Mouse (Mus musculus) liver, adult 2 months (tissue): Measurements from ENCODE around the gene Cdcp2. TPM values are rescaled to one million over a fixed set of nuclear protein-coding genes. Genes with fewer than 3 reads are reported as not detected.
"Not testable (repeated sequence)": the region's sequence is repeated elsewhere in the genome, so short reads cannot be mapped to it uniquely, and the experiment has no call there.

Source experiments
- DNase-seq: peaks from one replicate; pipeline ENCODE4 v3.0.0-alpha.2; 2011; ENCODE audit warnings: low read depth, low spot score; ENCODE audit errors: extremely low read depth
- H3K27ac ChIP-seq: fragments of 200-500 bp; replicated peaks from 2 replicates; pipeline ENCODE4 v1.5.1; 2012; ENCODE audit warnings: low read depth, mild to moderate bottlenecking, control low read depth, inconsistent platforms, low read length; ENCODE audit not compliant: insufficient read depth
- H3K27me3 ChIP-seq: fragments of 200-500 bp; 2 replicates; pipeline ENCODE4 v1.6.1; 2012; ENCODE audit warnings: mild to moderate bottlenecking, moderate library complexity, low read length, inconsistent platforms; ENCODE audit not compliant: control insufficient read depth, insufficient read depth
- H3K36me3 ChIP-seq: fragments of 200-500 bp; 2 replicates; pipeline ENCODE4 v1.6.1; 2012; ENCODE audit warnings: low read length, inconsistent platforms; ENCODE audit not compliant: control insufficient read depth, insufficient read depth
- H3K4me1 ChIP-seq: fragments of 200-500 bp; 2 replicates; pipeline ENCODE4 v1.6.1; 2011; ENCODE audit warnings: low read length; ENCODE audit not compliant: control insufficient read depth, insufficient read depth
- H3K4me3 ChIP-seq: fragments of 200-500 bp; 2 replicates; pipeline ENCODE4 v1.5.1; 2011; ENCODE audit warnings: low read depth, mild to moderate bottlenecking, control low read depth, low read length, moderate library complexity; ENCODE audit not compliant: insufficient read depth
- H3K79me2 ChIP-seq: fragments of 200-500 bp; 2 replicates; pipeline ENCODE4 v1.6.1; 2012; ENCODE audit warnings: inconsistent platforms, mild to moderate bottlenecking, low read length, moderate library complexity; ENCODE audit not compliant: control insufficient read depth, insufficient read depth
- H3K9ac ChIP-seq: fragments of 200-500 bp; 2 replicates; pipeline ENCODE4 v1.6.1; 2012; ENCODE audit warnings: low read depth, mild to moderate bottlenecking, control low read depth, inconsistent platforms, low read length
- CTCF ChIP-seq: fragments of 200-500 bp; IDR thresholded peaks from 2 replicates; pipeline ENCODE4 v1.5.1; 2011; ENCODE audit warnings: low read depth, low read length, control low read depth
- POLR2A ChIP-seq: fragments of 200-500 bp; IDR thresholded peaks from 2 replicates; pipeline ENCODE4 v1.6.1; 2011; ENCODE audit warnings: low read length, control low read depth; ENCODE audit not compliant: insufficient read depth; ENCODE audit errors: extremely low read depth
- WGBS: fragments of 180-500 bp; shearing (Covaris S2); methylation state at CpG from one replicate; pipeline ENCODE4 v1.1.7; 2018; 5-methylcytosine and 5-hydroxymethylcytosine counted together
- polyA plus RNA-seq: library from polyadenylated mRNA; depleted of rRNA; stranded (reverse); fragments of >200 nt; gene quantifications from 2 replicates; pipeline ENCODE4 v1.2.3, GENCODE M21; 2012
- total RNA-seq: library from RNA; depleted of rRNA; stranded (reverse); fragments of >200 nt; gene quantifications from 2 replicates; pipeline ENCODE4 v1.2.3, GENCODE M21; 2014

The Cdcp2 gene
- total and polyA plus RNA-seq, 2 experiments: not detected

GRCm38 (mm10) chr4:107106777-107107176 is 10.1 kb downstream of the Cdcp2 start:
- Histone ChIP-seq H3K4me1 (no peaks in the 10 kb centered on the region), H3K36me3 (no peaks in the 10 kb centered on the region), H3K9ac (no peak overlapping the region), H3K79me2 (no peaks in the 10 kb centered on the region), H3K27me3 (no peaks in the 10 kb centered on the region), H3K4me3 (no peak overlapping the region), H3K27ac (no peak overlapping the region)
- WGBS: 91% methylated on average over 16 of the region's 16 CpGs
- TF ChIP-seq CTCF (no peak), POLR2A (no peak)
- no peak for DNase-seq

GRCm38 (mm10) chr4:107108291-107108731 is 11.6 kb downstream of the Cdcp2 start:
- DNase-seq: no peak
- Histone ChIP-seq H3K4me1 (no peaks in the 10 kb centered on the region), H3K27ac (no peak overlapping the region), H3K4me3 (no peak overlapping the region), H3K36me3 (no peaks in the 10 kb centered on the region), H3K27me3 (no peaks in the 10 kb centered on the region), H3K79me2 (no peaks in the 10 kb centered on the region), H3K9ac (no peak overlapping the region)
- TF ChIP-seq POLR2A: no peak
- TF ChIP-seq CTCF: no peak
- WGBS: 59% methylated on average over 13 of the region's 13 CpGs

GRCm38 (mm10) chr4:107109181-107109580 is 12.5 kb downstream of the Cdcp2 start:
- H3K9ac ChIP-seq, H3K27me3 ChIP-seq, H3K36me3 ChIP-seq, H3K4me3 ChIP-seq, H3K27ac ChIP-seq, H3K79me2 ChIP-seq, H3K4me1 ChIP-seq, DNase-seq: not testable (repeated sequence)
- 82% methylated on average over 6 of the region's 6 CpGs for WGBS

GRCm38 (mm10) chr4:107114278-107114677 is 17.6 kb downstream of the Cdcp2 start:
- TF ChIP-seq POLR2A (no peak), CTCF (no peak)
- Histone ChIP-seq H3K4me1 (peaks cover 8% of the 10 kb centered on the region), H3K4me3 (no peak overlapping the region), H3K79me2 (no peaks in the 10 kb centered on the region), H3K27me3 (no peaks in the 10 kb centered on the region), H3K36me3 (no peaks in the 10 kb centered on the region), H3K9ac (no peak overlapping the region), H3K27ac (no peak overlapping the region)
- no peak for DNase-seq
- WGBS: 62% methylated on average over 8 of the region's 8 CpGs

- Histone ChIP-seq H3K4me3 (no peak overlapping the region), H3K4me1 (peaks cover 8% of the 10 kb centered on the region), H3K27me3 (no peaks in the 10 kb centered on the region), H3K79me2 (no peaks in the 10 kb centered on the region), H3K27ac (no peak overlapping the region), H3K9ac (no peak overlapping the region), H3K36me3 (no peaks in the 10 kb centered on the region)
- WGBS: 47% methylated on average over 2 of the region's 2 CpGs
- peak; percentile 15 for DNase-seq
- TF ChIP-seq CTCF (no peak), POLR2A (no peak)
Observed at GRCm38 (mm10) chr4:107117741-107118385, 21.2 kb downstream of the Cdcp2 start.

GRCm38 (mm10) chr4:107119056-107119455 is 22.4 kb downstream of the Cdcp2 start:
- Histone ChIP-seq H3K9ac (no peak overlapping the region), H3K36me3 (no peaks in the 10 kb centered on the region), H3K27ac (no peak overlapping the region), H3K79me2 (no peaks in the 10 kb centered on the region), H3K4me3 (no peak overlapping the region), H3K4me1 (peaks cover 8% of the 10 kb centered on the region), H3K27me3 (no peaks in the 10 kb centered on the region)
- WGBS: 75% methylated on average over 4 of the region's 4 CpGs
- DNase-seq: no peak
- no peak for TF ChIP-seq CTCF
- TF ChIP-seq POLR2A: no peak
